Mouse (Mus musculus) olfactory bulb, adult 2 months (tissue): ENCODE results near the gene Lrp5.

ENCODE experiments used
- CTCF ChIP-seq: fragments of 200-500 bp; IDR thresholded peaks from 2 replicates; pipeline ENCODE4 v1.5.1; 2012; ENCODE audit warnings: low read depth, mild to moderate bottlenecking, low read length, moderate library complexity; ENCODE audit not compliant: insufficient read depth
- POLR2A ChIP-seq: fragments of 200-500 bp; IDR thresholded peaks from 2 replicates; pipeline ENCODE4 v1.6.1; 2012; ENCODE audit warnings: mild to moderate bottlenecking, low read depth, low read length, moderate library complexity; ENCODE audit not compliant: insufficient read depth

GRCm38 (mm10) chr19:3666632-3667031 is 19.7 kb downstream of the Lrp5 start:
- TF ChIP-seq CTCF (no peak), POLR2A (no peak)
